Mouse (Mus musculus) hindbrain, embryonic 11.5 days (tissue): ENCODE measurements around the gene Trhr2. TPM values are rescaled to one million over a fixed set of nuclear protein-coding genes. Genes with fewer than 3 reads are reported as not detected.

Experiments
- ATAC-seq: fragments of 200-750 bp; cut with Nextera tagmentation; 2 replicates; pipeline ENCODE4 v1.8.0; 2017; ENCODE audit warnings: mild to moderate bottlenecking, moderate TSS enrichment, moderate library complexity; ENCODE audit not compliant: low FRiP score
- DNase-seq: peaks from one replicate; pipeline ENCODE4 v3.0.0-alpha.2; 2015; ENCODE audit warnings: low spot score
- H3K27ac ChIP-seq: fragments of 300-500 bp; sonication (generic); 2 replicates; pipeline ENCODE4 v1.5.1; 2014; ENCODE audit warnings: mild to moderate bottlenecking, low read depth, low read length
- H3K27me3 ChIP-seq: fragments of 300-500 bp; sonication (generic); 2 replicates; pipeline ENCODE4 v1.6.1; 2014; ENCODE audit warnings: mild to moderate bottlenecking, low read length, moderate library complexity, mixed read lengths; ENCODE audit not compliant: control insufficient read depth, insufficient read depth
- H3K36me3 ChIP-seq: fragments of 300-500 bp; sonication (generic); 2 replicates; pipeline ENCODE4 v1.6.1; 2014; ENCODE audit warnings: mild to moderate bottlenecking, low read length, moderate library complexity, mixed read lengths; ENCODE audit not compliant: control insufficient read depth, insufficient read depth
- H3K4me1 ChIP-seq: fragments of 300-500 bp; sonication (generic); replicated peaks from 2 replicates; pipeline ENCODE4 v1.6.1; 2014; ENCODE audit warnings: low read length, mixed read lengths; ENCODE audit not compliant: control insufficient read depth, insufficient read depth
- H3K4me2 ChIP-seq: fragments of 300-500 bp; sonication (generic); replicated peaks from 2 replicates; pipeline ENCODE4 v1.6.1; 2014; ENCODE audit warnings: mild to moderate bottlenecking, low read depth, low read length
- H3K4me3 ChIP-seq: fragments of 300-500 bp; sonication (generic); 2 replicates; pipeline ENCODE4 v1.5.1; 2014; ENCODE audit warnings: low read depth, low read length
- H3K9ac ChIP-seq: fragments of 300-500 bp; sonication (generic); 2 replicates; pipeline ENCODE4 v1.6.1; 2014; ENCODE audit warnings: low read depth, low read length
- H3K9me3 ChIP-seq: fragments of 300-500 bp; sonication (generic); 2 replicates; pipeline ENCODE4 v1.6.1; 2016; ENCODE audit warnings: low read length; ENCODE audit not compliant: control insufficient read depth
- WGBS: fragments of 180-500 bp; shearing (Covaris S2); extraction: QIAGEN DNeasy Blood & Tissue Kit; methylation state at CpG from one replicate; pipeline ENCODE4 v1.1.7; 2014; 5-methylcytosine and 5-hydroxymethylcytosine counted together
- polyA plus RNA-seq: library from polyadenylated mRNA; unstranded; fragments of >200 nt; fragmentation: Nextera tagmentation; extraction: Ambion mirVana; gene quantifications from 2 replicates; pipeline ENCODE4 v1.2.1, GENCODE M21; 2014

Trhr2 gene
- 0.11 and 0.25 TPM in 2 replicates for polyA plus RNA-seq

- Histone ChIP-seq H3K9ac (no peak within 1 kb of the TSS), H3K4me2 (no peak within 1 kb of the TSS), H3K9me3 (no peaks in the 10 kb centered on the region), H3K4me1 (no peaks in the 10 kb centered on the region), H3K27ac (no peak within 1 kb of the TSS), H3K4me3 (no peak within 1 kb of the TSS), H3K27me3 (no peaks in the 10 kb centered on the region), H3K36me3 (no peaks in the 10 kb centered on the region)
- DNase-seq = no peak
- no peak for ATAC-seq
- 78% methylated on average over 7 of the region's 7 CpGs for WGBS
These were observed at the start of gene Trhr2 for GRCm38 (mm10) chr8:122360696-122361416. Gene Trhr2, minus strand, starts transcription at chr8:122360746.

DNA sequence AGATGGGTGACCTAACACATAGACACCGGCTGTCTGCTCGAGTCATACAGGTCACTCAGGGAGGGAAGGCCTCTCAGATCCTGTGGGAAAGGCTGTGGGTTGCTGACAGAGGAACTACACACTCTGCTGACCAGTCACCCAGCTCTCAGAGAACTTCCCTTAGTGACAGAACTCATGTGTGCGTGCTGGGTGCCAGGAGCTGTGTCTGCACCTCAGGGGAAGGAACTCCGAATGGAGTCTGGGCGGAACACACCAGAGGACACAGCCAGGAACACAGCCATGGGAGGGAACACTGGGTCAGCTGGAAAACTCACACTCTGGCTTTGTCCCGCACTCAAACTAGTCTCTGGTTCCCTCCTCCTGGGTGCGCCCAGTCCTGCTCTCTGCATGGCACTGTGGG lies 47.1 kb upstream of the Trhr2 start:
- H3K36me3 ChIP-seq = peaks cover 21% of the 10 kb centered on the region
- DNase-seq (no peak), ATAC-seq (no peak)
- no peaks in the 10 kb centered on the region for H3K9me3 ChIP-seq
- no peak overlapping the region for H3K27ac ChIP-seq
- no peaks in the 10 kb centered on the region; the same call in 1 of the 2 replicates for H3K27me3 ChIP-seq
- H3K9ac ChIP-seq = no peak overlapping the region
- H3K4me3 ChIP-seq = no peak overlapping the region
- no peak overlapping the region for H3K4me2 ChIP-seq
- H3K4me1 ChIP-seq = no peaks in the 10 kb centered on the region
- WGBS = 97% methylated on average over 7 of the region's 7 CpGs

- Histone ChIP-seq H3K9me3 (no peaks in the 10 kb centered on the region), H3K36me3 (peaks cover 29% of the 10 kb centered on the region), H3K4me3 (no peak overlapping the region), H3K4me1 (no peaks in the 10 kb centered on the region), H3K9ac (no peak overlapping the region), H3K4me2 (no peak overlapping the region), H3K27ac (no peak overlapping the region), H3K27me3 (no peaks in the 10 kb centered on the region; the same call in 1 of the 2 replicates)
- WGBS = 94% methylated on average over 9 of the region's 9 CpGs
- DNase-seq (no peak), ATAC-seq (no peak)
These were observed 44.7 kb upstream of the Trhr2 start for GRCm38 (mm10) chr8:122405146-122405805.

DNA sequence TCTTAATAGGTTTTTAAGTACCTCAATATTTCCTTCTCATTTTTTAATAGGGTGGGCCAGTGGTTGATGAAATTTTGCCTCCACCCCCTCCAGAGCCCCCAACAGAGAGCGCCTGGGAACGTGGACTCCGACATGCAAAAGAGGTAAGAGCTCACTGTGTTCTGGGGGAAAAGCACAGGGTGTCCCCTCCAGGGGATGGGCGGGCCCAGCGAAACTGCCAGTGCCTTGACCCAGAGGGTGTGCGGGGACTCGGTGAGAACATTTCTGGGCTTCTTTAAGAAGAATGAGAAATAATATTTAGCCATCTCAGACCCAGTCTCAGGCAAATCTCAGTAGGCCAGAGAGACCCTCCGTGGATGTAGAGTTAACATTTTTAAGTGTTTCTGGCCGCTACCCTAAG lies 37.6 kb upstream of the Trhr2 start:
- Histone ChIP-seq H3K4me1 (no peaks in the 10 kb centered on the region), H3K4me2 (no peak overlapping the region), H3K4me3 (no peak overlapping the region), H3K9ac (no peak overlapping the region), H3K27me3 (no peaks in the 10 kb centered on the region), H3K27ac (no peak overlapping the region), H3K9me3 (no peaks in the 10 kb centered on the region), H3K36me3 (peaks cover 12% of the 10 kb centered on the region; the same call in 1 of the 2 replicates)
- DNase-seq (no peak), ATAC-seq (no peak)
- 94% methylated on average over 9 of the region's 9 CpGs for WGBS

DNA sequence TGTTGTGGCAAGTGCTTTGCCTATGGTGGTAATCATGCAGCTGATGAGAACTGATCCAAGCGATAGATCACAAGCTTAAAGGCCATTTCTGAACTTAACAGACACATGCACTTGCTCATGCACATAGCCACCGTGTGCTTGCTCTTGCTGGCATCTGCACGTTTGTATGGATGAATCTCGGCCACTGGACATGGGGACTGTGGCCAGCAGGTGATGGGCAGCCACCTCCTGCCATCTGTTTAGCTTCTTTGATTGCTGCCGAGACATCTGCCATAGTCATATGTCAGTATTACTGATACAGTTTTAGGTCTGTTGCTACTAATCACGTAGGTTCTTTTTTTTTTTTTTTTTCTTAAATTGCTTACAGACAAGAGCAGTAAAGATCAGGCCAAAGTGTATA lies 34.7 kb upstream of the Trhr2 start:
- Histone ChIP-seq H3K4me3 (no peak overlapping the region), H3K4me2 (no peak overlapping the region), H3K36me3 (peaks cover 8% of the 10 kb centered on the region; the same call in 1 of the 2 replicates), H3K9me3 (no peaks in the 10 kb centered on the region), H3K9ac (no peak overlapping the region), H3K27ac (no peak overlapping the region), H3K4me1 (no peaks in the 10 kb centered on the region), H3K27me3 (no peaks in the 10 kb centered on the region)
- 90% methylated on average over 6 of the region's 6 CpGs for WGBS
- no peak for DNase-seq
- no peak for ATAC-seq

DNA sequence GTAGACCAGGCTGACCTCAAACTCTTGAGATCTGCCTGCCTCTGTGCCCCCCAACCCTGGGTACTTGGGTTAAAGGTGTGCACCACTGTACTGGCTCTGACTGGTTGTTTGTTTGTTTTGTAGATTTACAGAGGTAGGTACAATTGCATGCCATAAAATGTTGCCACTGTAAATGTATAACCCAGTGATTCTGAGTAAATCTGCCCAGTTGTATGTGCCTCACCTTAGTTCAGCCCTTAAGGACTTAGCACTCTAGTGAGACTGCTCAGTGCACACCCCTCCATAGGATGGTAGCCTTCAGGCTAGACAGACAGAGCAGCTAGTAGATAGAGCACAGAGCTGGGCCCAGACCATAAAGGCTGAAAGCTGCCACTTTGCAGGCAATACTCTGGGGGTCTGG lies 33.2 kb upstream of the Trhr2 start:
- H3K4me1 ChIP-seq = no peaks in the 10 kb centered on the region
- H3K4me2 ChIP-seq = no peak overlapping the region
- no peaks in the 10 kb centered on the region for H3K9me3 ChIP-seq
- peaks cover 6% of the 10 kb centered on the region; the same call in 1 of the 2 replicates for H3K36me3 ChIP-seq
- no peak overlapping the region for H3K4me3 ChIP-seq
- H3K27me3 ChIP-seq = no peaks in the 10 kb centered on the region
- H3K9ac ChIP-seq = no peak overlapping the region
- ATAC-seq = no peak
- no peak for DNase-seq
- H3K27ac ChIP-seq = no peak overlapping the region

DNA sequence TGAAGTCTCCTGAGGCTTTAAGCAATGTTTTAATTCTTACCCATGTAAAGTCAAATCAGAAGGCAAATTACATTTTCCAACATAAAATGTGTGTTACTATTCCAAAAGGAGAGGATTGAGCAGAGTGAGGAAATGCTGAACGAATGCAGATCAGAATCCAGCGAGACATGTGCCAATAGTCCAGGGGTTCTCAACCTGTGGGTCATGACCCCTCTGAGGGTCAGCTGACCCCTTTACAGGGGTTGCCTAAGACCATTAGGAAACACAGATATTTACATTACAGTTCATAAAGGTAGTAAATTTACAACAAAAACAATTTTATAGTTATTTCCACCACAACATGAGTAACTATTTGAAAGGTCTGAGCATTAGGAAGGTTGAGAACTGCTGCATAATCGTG lies 30.2 kb upstream of the Trhr2 start:
- Histone ChIP-seq H3K4me3 (no peak overlapping the region), H3K36me3 (peaks cover 15% of the 10 kb centered on the region; the same call in 1 of the 2 replicates), H3K27ac (no peak overlapping the region), H3K4me2 (no peak overlapping the region), H3K4me1 (no peaks in the 10 kb centered on the region), H3K9ac (no peak overlapping the region), H3K9me3 (no peaks in the 10 kb centered on the region), H3K27me3 (no peaks in the 10 kb centered on the region)
- WGBS = 93% methylated on average over 3 of the region's 3 CpGs
- ATAC-seq = no peak
- no peak for DNase-seq

DNA sequence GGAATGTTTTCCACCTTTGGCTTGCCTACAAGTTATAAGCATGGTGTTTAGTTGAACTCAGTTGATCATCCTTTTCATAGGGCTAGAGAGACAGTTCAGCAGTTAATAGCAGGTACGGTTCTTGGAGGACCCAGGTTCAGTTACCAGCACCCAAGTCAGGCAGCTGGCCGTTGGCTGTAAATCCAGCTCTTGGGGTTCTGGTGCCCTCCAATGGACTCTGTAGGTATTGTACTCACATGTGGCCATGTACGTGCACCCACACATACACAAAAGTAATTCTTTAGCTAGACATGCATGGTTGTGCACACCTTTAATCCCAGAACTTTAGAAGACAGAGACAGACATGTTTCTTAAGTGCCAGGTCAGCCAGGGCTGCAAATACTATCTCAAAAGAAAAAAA lies 28.8 kb upstream of the Trhr2 start:
- Histone ChIP-seq H3K4me1 (no peaks in the 10 kb centered on the region), H3K9me3 (no peaks in the 10 kb centered on the region), H3K27ac (no peak overlapping the region), H3K36me3 (peaks cover 19% of the 10 kb centered on the region), H3K9ac (no peak overlapping the region), H3K27me3 (no peaks in the 10 kb centered on the region), H3K4me3 (no peak overlapping the region), H3K4me2 (no peak overlapping the region)
- ATAC-seq (no peak), DNase-seq (no peak)
- 91% methylated on average over 3 of the region's 3 CpGs for WGBS

DNA sequence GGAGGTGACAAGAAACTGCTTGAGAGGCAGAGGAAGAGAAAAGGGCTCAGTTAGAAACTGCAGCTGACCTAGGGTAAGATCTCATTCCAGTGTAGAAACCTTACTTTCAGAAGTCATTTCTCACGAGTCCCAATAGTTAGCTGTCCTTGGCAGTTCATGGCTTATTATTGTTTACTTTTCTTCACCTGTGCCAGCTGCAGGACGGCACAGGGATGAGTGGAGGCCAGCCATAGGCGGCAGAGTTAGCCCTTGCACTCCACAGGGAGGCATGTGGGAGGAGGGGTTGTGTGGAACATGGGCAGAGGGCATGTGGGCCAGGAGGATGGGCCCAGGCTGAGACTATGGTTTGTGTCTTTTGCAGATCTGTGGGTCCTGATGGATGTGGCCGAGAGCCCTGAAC lies 22.5 kb upstream of the Trhr2 start:
- no peaks in the 10 kb centered on the region for H3K4me1 ChIP-seq
- H3K9ac ChIP-seq = no peak overlapping the region
- peaks cover 12% of the 10 kb centered on the region for H3K36me3 ChIP-seq
- ATAC-seq (no peak), DNase-seq (no peak)
- no peak overlapping the region for H3K27ac ChIP-seq
- 83% methylated on average over 4 of the region's 4 CpGs for WGBS
- no peaks in the 10 kb centered on the region for H3K9me3 ChIP-seq
- H3K4me2 ChIP-seq = no peak overlapping the region
- H3K27me3 ChIP-seq = no peaks in the 10 kb centered on the region
- H3K4me3 ChIP-seq = no peak overlapping the region
